Mouse (Mus musculus) NIH3T3 (cell line): ENCODE data around the gene Asb6.

Source experiments
- DNase-seq: peaks from one replicate; pipeline ENCODE4 v3.0.0-alpha.2; 2012; ENCODE audit warnings: low read depth

The Asb6 gene

DNA sequence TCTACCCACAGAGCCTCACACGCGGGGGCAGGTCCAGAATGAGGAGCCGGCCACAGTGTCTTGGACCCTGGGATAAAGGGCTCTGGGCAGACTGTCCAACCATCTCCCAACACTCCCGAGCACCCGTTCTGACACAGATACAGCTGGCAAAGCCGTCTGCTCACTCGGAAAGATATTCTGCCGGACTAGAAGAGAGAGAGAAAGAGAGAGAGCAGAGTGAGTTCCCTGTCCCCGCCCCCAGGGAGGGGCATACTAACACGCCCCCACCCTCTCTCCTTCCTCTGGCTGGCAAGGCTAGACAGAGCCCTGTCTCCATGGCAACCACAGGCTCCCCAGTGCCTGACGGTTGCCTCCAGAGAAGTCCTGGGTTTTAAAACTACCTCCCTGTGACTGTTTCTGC, 33.8 kb downstream of the Asb6 start:
- DNase-seq: peak; percentile 95

DNA sequence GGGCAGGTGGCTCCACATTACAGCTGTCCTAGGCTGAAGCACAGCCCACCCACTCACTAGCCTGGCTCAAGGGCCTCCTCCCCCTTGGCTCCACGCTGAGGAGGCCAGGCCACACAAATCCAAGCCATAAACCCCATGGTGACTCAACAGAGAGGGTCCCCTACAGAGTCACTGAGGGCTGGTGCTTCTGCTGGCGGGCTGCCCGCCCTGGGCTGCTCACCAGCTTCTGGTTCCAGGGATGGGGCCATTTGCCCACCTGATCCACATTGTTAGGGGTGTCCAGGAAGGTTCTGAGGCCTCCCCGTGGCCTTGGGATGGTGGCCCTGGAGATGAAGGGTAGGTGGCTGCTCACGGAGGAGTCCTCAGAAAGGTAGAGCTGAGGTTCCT, 34.3 kb downstream of the Asb6 start:
- DNase-seq: peak; percentile 34

DNA sequence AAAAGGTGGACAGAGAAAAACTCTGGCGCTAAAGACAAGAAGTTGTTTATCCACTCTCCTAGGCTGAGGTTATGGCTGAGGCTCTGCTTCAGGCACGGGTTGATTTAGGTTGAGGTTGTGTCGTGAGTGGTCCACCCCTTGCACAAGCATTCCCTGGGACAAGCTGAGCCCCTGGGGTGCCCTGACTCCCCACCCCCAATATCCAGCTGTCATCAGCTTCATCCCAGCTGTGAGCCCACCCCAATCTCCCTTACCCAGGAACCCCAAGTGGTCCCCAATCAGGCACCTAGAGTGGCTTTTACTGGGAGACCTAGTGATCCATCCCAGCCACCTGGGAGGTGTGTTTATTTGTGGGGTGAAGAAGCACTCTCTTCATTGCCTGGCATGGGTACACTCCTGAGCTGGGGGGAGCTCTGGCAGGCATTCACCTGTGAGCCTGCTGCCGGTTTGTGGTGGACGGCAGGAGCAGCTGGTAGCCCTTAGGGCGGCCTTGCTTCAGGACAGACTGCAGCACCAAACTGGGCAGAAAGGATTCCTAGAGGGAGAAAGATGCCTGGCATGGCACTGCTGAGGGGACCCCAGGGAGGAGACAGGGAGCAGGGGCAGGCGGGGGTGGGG, 34.8 kb downstream of the Asb6 start:
- no peak for DNase-seq

DNA sequence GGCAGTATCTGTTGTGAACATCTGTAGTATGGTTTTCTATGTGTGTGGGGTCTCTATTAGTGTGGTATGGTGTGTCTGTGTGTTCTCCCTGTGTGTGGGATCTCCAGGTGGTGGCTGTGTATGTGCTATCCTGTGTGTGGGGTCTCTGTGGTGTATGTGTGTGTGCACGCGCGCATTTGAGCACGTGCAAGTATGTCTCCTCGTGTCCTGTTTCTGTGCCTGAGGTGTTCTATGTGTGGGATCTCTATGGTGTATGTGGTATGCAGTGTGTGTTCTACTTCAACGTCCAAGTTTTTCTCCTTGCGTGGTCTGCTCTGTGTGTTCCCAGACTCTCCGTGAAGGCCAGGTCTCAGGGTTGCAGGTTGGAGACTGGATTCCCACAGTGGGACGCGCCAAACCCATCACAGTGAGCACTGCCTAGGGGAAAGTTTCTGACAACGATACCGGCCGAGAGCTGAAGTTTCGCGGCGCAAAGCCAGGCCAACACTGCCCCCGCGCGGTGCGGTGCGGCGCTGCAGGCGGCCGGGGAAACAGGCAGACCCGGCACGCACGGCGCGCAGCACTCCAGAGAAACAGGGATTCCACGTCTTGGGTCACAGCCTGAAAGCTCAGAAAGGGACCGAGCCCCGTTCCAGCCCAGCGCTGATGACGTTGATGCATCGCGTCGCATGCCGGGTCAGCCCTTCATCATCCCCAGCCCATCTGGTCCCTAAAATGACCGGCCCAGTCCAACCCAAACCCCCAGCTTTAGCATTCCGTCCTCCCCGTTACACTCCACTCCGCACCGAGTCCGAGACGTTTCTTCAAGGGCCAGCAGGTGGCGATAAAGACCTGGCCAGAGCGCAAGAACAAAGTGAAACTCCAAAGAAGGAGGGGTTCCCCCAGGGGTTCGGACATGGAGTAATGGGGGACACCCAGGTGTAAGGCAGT, 35.7 kb downstream of the Asb6 start:
- DNase-seq: peak; percentile 97

DNA sequence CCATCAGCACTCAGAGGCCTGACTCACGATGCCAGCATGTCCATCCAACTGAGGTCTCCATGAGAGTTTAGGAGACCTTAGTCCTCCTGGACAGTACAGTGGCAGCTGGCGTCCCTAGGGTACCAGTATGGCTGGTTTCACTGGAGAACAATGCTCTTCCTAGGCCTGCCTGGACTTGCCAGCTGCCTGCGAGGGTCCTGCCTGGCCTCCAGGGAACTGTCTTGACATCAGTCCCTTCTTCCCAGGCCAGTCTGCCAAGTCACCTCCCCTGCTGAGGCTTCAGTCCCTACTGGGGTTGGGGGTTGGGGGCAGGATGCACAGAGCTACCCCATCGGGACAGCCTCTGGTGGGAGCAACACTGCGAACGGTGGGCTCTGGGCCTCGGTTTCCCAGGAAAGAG, 38.1 kb downstream of the Asb6 start:
- no peak for DNase-seq

DNA sequence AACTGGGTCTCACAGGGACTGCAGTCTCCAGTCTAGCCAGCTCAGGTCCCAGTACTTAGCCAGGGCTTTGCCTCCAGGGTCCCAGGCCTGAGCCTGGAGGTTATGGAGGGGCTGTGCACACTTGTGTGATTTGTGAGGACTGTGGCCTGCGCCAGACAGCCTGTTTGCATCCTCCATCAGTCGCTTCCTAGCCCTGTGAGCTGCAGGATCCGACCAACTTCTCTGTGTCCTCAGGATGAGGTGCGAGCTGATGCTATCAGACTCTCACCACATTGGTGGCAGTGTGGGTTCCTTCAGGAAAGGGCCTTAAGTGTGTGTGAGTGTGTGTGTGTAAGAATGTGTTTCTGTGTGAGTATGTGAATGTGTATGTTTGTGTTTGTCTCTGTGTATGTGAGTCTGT, 42.7 kb downstream of the Asb6 start:
- DNase-seq: no peak

DNA sequence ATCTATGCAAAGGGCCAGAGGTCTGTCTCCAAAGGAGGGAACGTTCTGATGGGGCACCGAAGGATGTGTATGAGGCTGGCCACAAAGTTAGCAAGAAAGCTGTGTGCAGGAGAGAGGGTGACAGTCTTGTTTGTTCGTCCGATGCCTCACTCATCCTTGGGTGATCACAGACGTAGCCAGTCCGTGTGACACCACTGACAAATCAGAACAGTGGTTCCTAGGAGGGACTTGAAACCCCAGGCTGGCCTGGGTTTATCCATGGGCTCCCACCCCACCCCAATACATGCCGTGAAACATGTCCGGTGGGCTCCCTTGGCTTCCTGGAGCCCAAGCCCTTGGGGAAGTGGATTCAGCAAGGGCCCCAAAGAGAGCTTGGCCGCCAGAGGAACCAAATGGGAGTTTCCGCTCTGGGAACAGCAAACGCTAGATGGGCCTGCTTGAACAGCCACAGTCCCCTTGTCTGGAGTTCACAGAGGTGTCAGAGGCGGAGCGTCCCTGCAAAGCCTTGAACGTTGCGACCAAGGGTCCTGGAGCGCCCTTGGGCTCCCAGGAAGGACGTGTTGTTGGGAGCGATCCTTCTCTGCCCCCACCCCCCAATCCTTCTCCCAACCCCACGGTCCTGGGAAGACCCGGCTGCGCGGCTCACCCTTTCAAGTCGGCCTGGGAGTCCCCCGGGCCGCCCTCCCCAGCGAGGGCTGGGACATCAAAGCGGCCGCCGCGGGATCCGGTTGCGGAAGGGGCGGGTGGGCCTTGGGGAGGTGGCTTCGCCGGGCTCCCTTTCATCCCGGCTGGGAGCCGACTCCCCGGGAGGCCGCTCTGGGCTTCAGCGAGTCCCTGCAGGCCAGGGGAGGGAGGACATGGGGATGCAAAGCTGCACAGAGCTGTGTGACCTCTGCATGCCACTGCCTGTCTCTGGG, 45.8 kb downstream of the Asb6 start:
- no peak for DNase-seq

DNA sequence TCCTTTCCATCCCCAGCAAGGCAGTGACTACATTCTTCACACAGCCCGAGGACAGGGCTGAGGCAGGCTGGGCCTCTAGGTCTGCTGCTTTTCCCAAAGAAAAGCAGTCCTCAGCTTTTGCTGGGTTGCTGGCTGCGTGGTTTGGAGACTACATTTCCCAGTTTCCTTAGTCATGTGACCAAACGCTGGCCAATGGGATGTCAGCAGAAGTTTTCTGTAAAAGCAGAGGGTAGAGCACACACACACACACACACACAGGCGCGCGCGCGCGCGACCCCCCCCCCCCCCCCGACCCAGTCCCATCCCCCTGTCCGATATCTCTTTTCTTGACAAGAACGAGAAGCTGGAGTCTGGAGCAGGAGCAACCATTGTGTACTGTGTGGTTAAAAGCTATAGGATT, 46.8 kb downstream of the Asb6 start:
- peak; percentile 88 for DNase-seq

DNA sequence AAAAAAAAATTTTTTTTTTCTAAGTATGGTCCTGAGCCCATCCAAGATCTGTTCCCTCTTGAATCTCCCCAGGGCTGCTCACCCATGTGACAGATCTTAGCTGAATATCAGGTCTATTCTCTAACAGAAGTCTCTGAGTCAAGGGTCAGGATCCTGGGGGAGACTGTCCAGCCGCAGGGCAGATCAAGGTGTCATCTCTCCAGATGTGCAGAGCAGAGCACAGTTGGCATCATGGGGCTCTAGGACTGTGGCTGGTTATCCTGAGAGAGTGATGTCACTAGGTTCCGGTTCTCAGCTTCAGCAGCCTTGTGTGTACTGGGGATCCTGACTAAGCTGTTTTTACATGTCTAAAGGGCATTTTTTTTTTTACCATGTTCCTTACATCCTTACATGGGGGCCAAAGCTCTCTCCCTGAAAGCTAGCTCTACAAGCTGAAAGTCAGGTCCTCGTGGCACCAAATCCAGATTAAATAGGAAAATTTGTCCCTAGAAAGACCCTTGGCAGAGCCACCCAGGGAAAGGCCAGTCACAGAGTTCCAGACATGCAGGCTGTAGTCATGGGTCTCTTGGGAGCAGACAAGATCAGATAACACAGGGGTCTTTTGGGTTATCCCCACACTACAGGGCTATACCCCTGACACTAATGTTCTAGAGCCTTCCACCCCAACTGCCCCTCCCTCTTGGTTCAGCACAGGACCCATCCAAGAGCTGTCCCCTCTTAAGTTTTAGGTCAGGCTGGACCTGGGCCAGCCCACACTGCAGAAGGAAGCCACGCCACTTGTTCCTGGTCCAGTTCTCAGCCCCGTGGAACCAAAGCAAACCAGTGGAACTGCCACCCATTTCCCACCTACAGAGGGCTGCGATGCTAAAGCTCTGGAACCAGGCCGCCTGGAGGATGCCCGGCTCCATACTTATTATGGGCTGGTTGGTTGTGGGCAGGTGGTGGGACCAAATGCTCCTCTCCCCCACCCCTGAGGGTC, 47.5 kb downstream of the Asb6 start:
- DNase-seq: no peak

DNA sequence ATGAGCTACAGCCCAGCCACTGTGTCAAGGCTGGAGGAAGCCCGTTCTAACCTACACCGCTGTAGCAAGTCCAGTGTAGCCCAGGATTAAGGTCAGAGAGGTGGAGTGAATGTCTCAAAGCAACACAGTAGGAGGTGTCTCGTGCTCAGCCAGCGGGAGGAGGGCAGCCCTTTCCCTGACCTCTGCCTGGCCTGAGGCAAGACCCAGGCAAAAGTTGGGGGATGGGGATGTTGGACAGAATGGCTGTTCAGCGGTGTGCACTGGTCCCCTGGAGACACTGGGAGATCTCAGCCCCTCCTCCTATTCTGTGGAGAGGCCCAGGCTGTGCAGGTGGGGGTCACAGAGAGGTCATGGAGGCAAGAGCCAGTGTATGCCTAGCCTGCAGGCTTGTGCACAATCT, 50.9 kb downstream of the Asb6 start:
- peak; percentile 32 for DNase-seq

DNA sequence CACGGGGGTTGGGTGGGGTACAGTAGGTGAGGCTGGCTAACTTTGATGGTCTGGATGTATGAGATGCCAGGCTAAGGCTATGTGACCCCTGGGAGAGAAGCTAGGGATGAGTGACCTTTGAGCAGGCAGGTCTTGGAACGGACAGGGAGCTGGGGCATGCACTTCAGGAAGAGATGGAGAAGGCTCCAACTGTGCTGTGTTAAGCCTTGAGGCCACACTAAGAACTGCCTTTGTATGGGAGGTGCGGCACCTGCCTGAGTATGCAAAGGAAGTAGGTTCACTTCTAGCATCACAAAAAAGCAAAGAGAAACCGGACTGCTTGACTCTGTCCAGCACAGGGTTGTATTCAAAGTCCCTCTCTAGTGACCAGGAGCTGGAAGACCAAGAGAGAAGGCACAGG, 51.9 kb downstream of the Asb6 start:
- no peak for DNase-seq

DNA sequence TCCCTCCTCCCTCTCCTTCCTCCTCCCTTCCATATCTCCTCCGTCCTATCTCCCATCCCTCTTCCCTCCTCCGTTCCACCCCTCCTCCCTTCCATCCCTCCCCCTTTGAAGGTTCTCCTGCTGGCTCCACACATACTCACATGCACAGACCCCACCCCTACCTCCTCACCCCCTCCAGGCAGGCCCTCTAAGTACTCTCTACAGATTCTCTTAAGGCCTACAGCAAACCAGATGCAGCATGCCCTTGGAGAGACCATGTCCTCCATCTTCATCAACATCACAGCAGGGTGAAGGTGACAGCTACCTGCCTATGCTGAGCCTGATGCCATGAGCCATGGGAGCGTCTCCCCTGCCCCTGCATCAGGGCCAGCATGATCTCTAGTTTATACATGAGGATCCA, 52.9 kb downstream of the Asb6 start:
- DNase-seq: no peak

DNA sequence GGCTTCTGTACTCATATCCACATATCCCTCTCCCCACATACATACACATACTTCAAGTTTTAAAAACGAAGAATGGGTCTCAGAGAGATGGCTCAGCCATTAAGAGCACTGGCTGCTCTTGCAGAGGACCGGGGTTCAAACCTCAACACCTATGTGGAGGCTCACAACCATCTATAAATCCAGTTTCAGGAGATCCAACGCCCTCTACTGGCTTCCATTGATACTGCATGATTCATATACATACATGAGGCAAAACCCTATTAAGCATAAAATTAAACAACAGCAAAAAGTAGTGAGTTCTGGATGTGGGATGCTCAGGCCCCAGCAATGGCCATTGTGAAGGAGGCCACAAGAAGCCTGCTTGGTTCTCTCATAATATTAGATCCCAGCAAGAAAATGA, 54.2 kb downstream of the Asb6 start:
- peak; percentile 44 for DNase-seq

DNA sequence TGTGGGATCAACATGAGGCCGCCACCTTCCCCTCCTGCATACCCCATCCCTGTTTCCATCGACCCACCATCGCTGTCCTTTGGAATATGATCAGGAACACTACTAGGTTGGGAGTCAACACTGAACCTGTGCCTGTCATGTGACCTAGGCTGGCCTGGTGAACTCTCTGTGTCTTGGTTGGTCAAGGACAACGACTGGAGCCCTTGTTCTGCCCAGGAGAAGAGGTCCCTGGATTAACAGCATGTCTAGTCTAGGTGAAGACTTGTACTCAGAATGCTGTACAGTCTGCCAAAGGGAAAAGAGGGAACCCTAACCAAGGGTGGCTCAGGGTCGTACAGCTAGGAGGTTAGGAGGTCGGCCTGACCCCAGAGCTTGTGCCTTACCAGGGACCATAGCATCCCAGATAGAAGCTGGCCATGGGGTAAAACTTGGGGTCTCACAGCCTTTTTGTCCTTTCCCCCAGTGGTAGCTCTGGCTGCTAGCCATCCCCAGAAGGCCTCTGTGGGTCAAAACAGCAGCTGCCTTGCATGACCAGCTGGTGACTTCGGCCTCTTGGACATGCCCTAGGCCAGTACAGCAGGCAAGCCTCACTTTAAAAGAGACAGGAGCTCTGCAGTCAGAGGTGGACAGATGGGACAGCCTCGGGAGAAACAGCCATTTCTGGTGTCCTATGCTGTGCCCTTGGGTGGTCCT, 56.7 kb downstream of the Asb6 start:
- DNase-seq: no peak
